Mouse (Mus musculus): ENCODE measurements around the gene Ndufaf8. TPM values are rescaled to one million over a fixed set of nuclear protein-coding genes. Genes with fewer than 3 reads are reported as not detected.

The Ndufaf8 gene
- polyA plus RNA-seq, 1 experiment from 2014 or later: 83.1 TPM

DNA sequence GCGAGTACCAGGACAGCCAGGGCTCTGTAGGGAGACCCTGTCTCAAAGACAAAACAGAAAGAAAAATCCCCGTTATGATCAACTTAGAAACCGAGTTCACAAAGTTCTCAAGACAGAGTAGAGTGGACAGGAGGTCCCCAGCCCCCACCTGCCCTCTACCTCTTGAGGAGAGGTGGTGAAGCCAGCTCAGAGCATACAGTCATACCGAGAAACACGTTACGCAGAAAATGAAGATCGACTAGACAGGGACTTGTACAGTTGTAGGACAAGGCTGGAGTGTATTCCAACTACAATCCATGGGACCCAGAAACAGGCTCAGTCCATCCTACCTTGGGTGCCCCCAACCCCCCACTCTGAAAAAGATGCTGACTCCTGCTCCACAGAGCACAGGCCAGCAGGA lies 20.4 kb downstream of the Ndufaf8 start:
- Histone ChIP-seq H3K4me2 (no peak overlapping the region), H3K4me1 (no peaks in the 10 kb centered on the region), H3K27ac (no peak overlapping the region), H3K9me3 (no peaks in the 10 kb centered on the region), H3K9ac (no peak overlapping the region), H3K4me3 (replicated peaks) (no peak overlapping the region), H3K36me3 (peaks cover 25% of the 10 kb centered on the region), H3K27me3 (replicated peaks) (no peaks in the 10 kb centered on the region)
- WGBS: 95% methylated on average over 7 of the region's 7 CpGs
- no peak for ATAC-seq (ENCODE audit: insufficient read depth, low FRiP score, low read depth)

- Histone ChIP-seq H3K4me2 (no peak overlapping the region), H3K9me3 (no peaks in the 10 kb centered on the region), H3K9ac (no peak overlapping the region), H3K4me1 (no peaks in the 10 kb centered on the region), H3K27me3 (replicated peaks) (no peaks in the 10 kb centered on the region), H3K36me3 (peaks cover 23% of the 10 kb centered on the region), H3K4me3 (replicated peaks) (no peak overlapping the region), H3K27ac (no peak overlapping the region)
- ATAC-seq (ENCODE audit: insufficient read depth, low FRiP score, low read depth): no peak
- 82% methylated on average over 10 of the region's 10 CpGs for WGBS
Measured at GRCm38 (mm10) chr11:120119936-120120541, 21.3 kb downstream of the Ndufaf8 start.

- ATAC-seq (ENCODE audit: insufficient read depth, low FRiP score, low read depth): no peak
- H3K4me3 ChIP-seq (replicated peaks): no peak overlapping the region
- H3K4me2 ChIP-seq: no peak overlapping the region
- peaks cover 21% of the 10 kb centered on the region for H3K36me3 ChIP-seq
- 75% methylated on average over 17 of the region's 17 CpGs for WGBS
- no peak overlapping the region for H3K27ac ChIP-seq
- no peaks in the 10 kb centered on the region for H3K27me3 ChIP-seq (replicated peaks)
- H3K9me3 ChIP-seq: no peaks in the 10 kb centered on the region
- H3K4me1 ChIP-seq: no peaks in the 10 kb centered on the region
- no peak overlapping the region for H3K9ac ChIP-seq
Measured at GRCm38 (mm10) chr11:120120642-120121420, 22.1 kb downstream of the Ndufaf8 start.

GRCm38 (mm10) chr11:120122126-120122525 lies 23.4 kb downstream of the Ndufaf8 start:
- Histone ChIP-seq H3K9me3 (no peaks in the 10 kb centered on the region), H3K4me2 (no peak overlapping the region), H3K36me3 (peaks cover 19% of the 10 kb centered on the region; the same call in 1 of the 2 replicates), H3K27ac (no peak overlapping the region), H3K9ac (no peak overlapping the region), H3K27me3 (replicated peaks) (no peaks in the 10 kb centered on the region), H3K4me1 (no peaks in the 10 kb centered on the region), H3K4me3 (replicated peaks) (no peak overlapping the region)
- WGBS: 87% methylated on average over 12 of the region's 12 CpGs
- no peak for ATAC-seq (ENCODE audit: insufficient read depth, low FRiP score, low read depth)

GRCm38 (mm10) chr11:120126845-120127244 lies 28.1 kb downstream of the Ndufaf8 start:
- ATAC-seq (ENCODE audit: insufficient read depth, low FRiP score, low read depth): no peak
- H3K9me3 ChIP-seq: no peaks in the 10 kb centered on the region
- H3K4me1 ChIP-seq: no peaks in the 10 kb centered on the region
- no peak overlapping the region for H3K27ac ChIP-seq
- WGBS: 81% methylated on average over 2 of the region's 2 CpGs
- H3K36me3 ChIP-seq: peaks cover 41% of the 10 kb centered on the region
- H3K4me2 ChIP-seq: no peak overlapping the region
- H3K4me3 ChIP-seq (replicated peaks): no peak overlapping the region
- no peaks in the 10 kb centered on the region for H3K27me3 ChIP-seq (replicated peaks)
- H3K9ac ChIP-seq: no peak overlapping the region

- ATAC-seq (ENCODE audit: insufficient read depth, low FRiP score, low read depth): no peak
- Histone ChIP-seq H3K36me3 (peaks cover 41% of the 10 kb centered on the region), H3K27ac (no peak overlapping the region), H3K9ac (no peak overlapping the region), H3K27me3 (replicated peaks) (no peaks in the 10 kb centered on the region), H3K4me2 (no peak overlapping the region), H3K9me3 (no peaks in the 10 kb centered on the region), H3K4me1 (no peaks in the 10 kb centered on the region), H3K4me3 (replicated peaks) (no peak overlapping the region)
- WGBS: 87% methylated on average over 7 of the region's 7 CpGs
Measured at GRCm38 (mm10) chr11:120129281-120129680, 30.6 kb downstream of the Ndufaf8 start.

DNA sequence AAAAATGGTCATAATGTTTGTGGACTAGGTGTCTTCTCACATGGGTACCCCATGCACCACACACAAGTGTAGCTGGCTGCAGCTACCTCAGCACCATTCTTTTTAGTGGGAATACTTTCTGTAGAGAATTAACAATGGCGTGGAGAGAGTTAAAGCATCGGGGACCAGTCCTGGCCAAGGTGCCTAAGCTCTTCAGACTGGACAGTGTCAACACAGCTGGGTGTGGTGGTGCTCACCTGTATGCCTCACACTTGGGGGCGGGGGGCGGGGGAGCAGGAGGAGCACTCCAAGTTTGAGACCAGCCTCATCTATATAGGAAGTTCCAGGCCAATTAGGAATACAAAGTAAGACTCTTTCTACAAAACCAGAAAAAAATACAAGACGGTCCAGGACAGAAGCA lies 35.4 kb downstream of the Ndufaf8 start:
- Histone ChIP-seq H3K4me3 (replicated peaks) (no peak overlapping the region), H3K4me1 (peaks cover 34% of the 10 kb centered on the region), H3K9ac (no peak overlapping the region), H3K27me3 (replicated peaks) (no peaks in the 10 kb centered on the region), H3K9me3 (no peaks in the 10 kb centered on the region), H3K4me2 (no peak overlapping the region), H3K36me3 (peaks cover 13% of the 10 kb centered on the region), H3K27ac (no peak overlapping the region)
- WGBS: 82% methylated on average over 5 of the region's 5 CpGs
- ATAC-seq (ENCODE audit: insufficient read depth, low FRiP score, low read depth): no peak

- no peak overlapping the region for H3K4me2 ChIP-seq
- H3K9ac ChIP-seq: no peak overlapping the region
- whole genome bisulfite sequencing: 82% methylated on average over 9 of the region's 9 CpGs
- no peak overlapping the region for H3K4me3 ChIP-seq (replicated peaks)
- no peak for ATAC-seq (ENCODE audit: insufficient read depth, low FRiP score, low read depth)
- H3K36me3 ChIP-seq: peaks cover 5% of the 10 kb centered on the region
- H3K9me3 ChIP-seq: no peaks in the 10 kb centered on the region
- no peak overlapping the region for H3K27ac ChIP-seq
- peaks cover 34% of the 10 kb centered on the region for H3K4me1 ChIP-seq
- no peaks in the 10 kb centered on the region for H3K27me3 ChIP-seq (replicated peaks)
Measured at GRCm38 (mm10) chr11:120134847-120135530, 36.3 kb downstream of the Ndufaf8 start.

DNA sequence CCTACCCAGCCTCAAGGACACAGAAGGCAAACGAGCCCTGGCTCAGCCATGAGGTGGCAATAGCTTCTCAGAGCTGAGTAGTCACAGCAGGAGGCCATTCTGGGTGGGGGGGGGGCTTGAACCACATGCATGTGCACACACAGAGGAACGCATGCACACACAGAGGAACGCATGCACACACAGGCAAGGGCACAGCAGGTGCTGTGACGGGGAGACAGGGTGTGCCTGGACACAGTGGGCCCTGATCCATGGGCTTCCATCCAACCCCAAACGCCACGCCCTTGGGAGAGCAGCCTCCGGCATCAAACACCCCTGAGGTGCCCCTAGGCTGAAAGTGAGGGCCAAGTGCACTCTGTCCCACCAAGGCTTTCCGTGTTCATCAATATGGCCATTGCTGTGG lies 37.5 kb downstream of the Ndufaf8 start:
- H3K4me1 ChIP-seq: peaks cover 34% of the 10 kb centered on the region
- no peaks in the 10 kb centered on the region for H3K27me3 ChIP-seq (replicated peaks)
- H3K4me3 ChIP-seq (replicated peaks): no peak overlapping the region
- H3K36me3 ChIP-seq: peaks cover 4% of the 10 kb centered on the region; the same call in 1 of the 2 replicates
- H3K9me3 ChIP-seq: no peaks in the 10 kb centered on the region
- H3K9ac ChIP-seq: no peak overlapping the region
- ATAC-seq (ENCODE audit: insufficient read depth, low FRiP score, low read depth): no peak
- peak overlapping the region; percentile 19; the same call in 1 of the 2 replicates for H3K4me2 ChIP-seq
- WGBS: 66% methylated on average over 8 of the region's 8 CpGs
- H3K27ac ChIP-seq: peak overlapping the region; percentile 76

- H3K4me3 ChIP-seq (replicated peaks): no peak overlapping the region
- 58% methylated on average over 23 of the region's 23 CpGs for WGBS
- no peaks in the 10 kb centered on the region for H3K27me3 ChIP-seq (replicated peaks)
- no peaks in the 10 kb centered on the region for H3K36me3 ChIP-seq
- H3K9ac ChIP-seq: no peak overlapping the region
- H3K9me3 ChIP-seq: no peaks in the 10 kb centered on the region
- H3K27ac ChIP-seq: peak overlapping the region; percentile 76
- peak; percentile 81 for ATAC-seq (ENCODE audit: insufficient read depth, low FRiP score, low read depth)
- H3K4me1 ChIP-seq: peaks cover 34% of the 10 kb centered on the region
- H3K4me2 ChIP-seq: peak overlapping the region; percentile 19
Measured at GRCm38 (mm10) chr11:120136796-120137624, 38.3 kb downstream of the Ndufaf8 start.

- ATAC-seq (ENCODE audit: insufficient read depth, low FRiP score, low read depth): peak; percentile 31; the same call in 1 of the 2 replicates
- Histone ChIP-seq H3K36me3 (no peaks in the 10 kb centered on the region), H3K4me2 (peak overlapping the region; percentile 19; the same call in 1 of the 2 replicates), H3K4me3 (replicated peaks) (no peak overlapping the region), H3K9ac (no peak overlapping the region), H3K9me3 (no peaks in the 10 kb centered on the region), H3K27me3 (replicated peaks) (no peaks in the 10 kb centered on the region), H3K4me1 (peaks cover 34% of the 10 kb centered on the region), H3K27ac (peak overlapping the region; percentile 76)
- 40% methylated on average over 5 of the region's 5 CpGs for WGBS
Measured at GRCm38 (mm10) chr11:120137625-120138004, 38.9 kb downstream of the Ndufaf8 start.

All from stomach, embryonic 15.5 days (tissue).